Mouse (Mus musculus) brain, embryonic 14.5 days (tissue): ENCODE measurements around the gene A030005L19Rik.

Experiments used
- CTCF ChIP-seq: fragments of 200-500 bp; IDR thresholded peaks from 2 replicates; pipeline ENCODE4 v1.5.1; 2012; ENCODE audit warnings: inconsistent platforms, mild to moderate bottlenecking, moderate library complexity, borderline replicate concordance; ENCODE audit not compliant: insufficient read depth, insufficient read length; ENCODE audit errors: extremely low read depth
- POLR2A ChIP-seq: fragments of 200-500 bp; IDR thresholded peaks from 2 replicates; pipeline ENCODE4 v1.6.1; 2012; ENCODE audit warnings: mild to moderate bottlenecking, inconsistent platforms, borderline replicate concordance; ENCODE audit not compliant: poor library complexity, insufficient read depth, insufficient read length, severe bottlenecking; ENCODE audit errors: extremely low read depth

DNA sequence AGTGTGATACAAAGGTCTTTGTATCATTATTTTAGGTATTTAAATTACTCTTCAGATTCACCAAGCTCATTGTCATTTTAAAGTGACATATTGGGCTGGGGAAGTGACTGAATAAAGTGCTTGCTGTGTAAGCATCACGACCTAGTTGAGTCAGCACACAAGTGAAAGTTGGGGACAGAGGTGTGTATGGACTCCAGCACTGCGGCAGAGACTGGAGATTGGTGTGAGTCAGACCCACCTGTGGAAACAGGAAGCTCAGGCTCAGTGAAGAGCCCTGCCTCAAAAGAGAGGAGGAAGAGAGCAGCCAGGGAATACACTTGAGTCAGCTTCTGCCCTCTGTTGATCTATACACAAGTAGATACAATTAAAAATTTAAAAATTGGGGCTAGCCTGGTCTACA, 34.0 kb upstream of the A030005L19Rik start:
- TF ChIP-seq CTCF (no peak), POLR2A (no peak)
